Mouse (Mus musculus): ENCODE data around the gene Ptprg. TPM values are rescaled to one million over a fixed set of nuclear protein-coding genes. Genes with fewer than 3 reads are reported as not detected.

Ptprg gene
- polyA plus RNA-seq, 1 experiment from 2014 or later: 15.8 TPM

DNA sequence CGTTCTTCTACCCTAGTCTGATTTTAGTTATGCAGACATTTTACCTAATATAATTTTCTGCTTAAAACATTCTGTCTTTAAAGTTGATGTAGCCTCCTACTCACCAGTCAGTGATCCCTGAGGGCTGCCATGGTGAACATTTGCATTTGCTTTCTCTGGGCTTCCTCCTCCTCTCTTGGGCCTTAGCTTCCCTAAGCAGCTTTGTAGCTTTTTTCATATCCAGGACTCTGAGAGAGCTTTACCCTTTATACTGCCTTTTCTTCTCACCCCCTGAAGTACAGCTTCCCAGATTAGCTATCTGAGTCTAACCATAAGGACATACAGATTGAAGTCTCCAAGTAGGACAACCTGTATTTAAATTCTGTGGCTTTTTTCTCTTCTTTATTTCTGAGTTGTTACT lies 284.4 kb downstream of the Ptprg start:
- Histone ChIP-seq H3K27me3 (ENCODE audit: control insufficient read depth, insufficient read depth, low read length) (no peaks in the 10 kb centered on the region), H3K9me3 (ENCODE audit: control insufficient read depth, low read length) (no peaks in the 10 kb centered on the region)
- WGBS: 88% methylated on average over 1 of the region's 1 CpGs

DNA sequence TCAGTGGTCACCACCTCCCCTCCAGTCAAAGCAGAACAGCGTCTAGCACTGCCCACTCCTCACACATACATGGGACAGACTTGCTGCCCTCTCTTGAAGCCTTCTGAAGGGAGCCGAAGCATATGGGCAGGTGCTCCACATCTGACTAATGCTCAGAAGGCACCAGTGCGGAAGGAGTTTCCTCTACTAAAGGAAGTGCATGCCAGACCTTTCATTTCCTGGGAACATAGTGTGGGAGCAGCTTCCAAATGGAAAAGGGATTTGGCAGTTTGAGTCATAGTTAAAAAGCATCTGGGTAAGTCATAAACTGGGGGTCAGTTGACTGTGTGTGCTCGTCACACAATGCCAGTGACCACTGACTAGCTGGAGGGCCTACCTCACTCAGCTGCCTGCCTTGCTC lies 288.3 kb downstream of the Ptprg start:
- Histone ChIP-seq H3K27me3 (ENCODE audit: control insufficient read depth, insufficient read depth, low read length) (no peaks in the 10 kb centered on the region), H3K27ac (replicated peaks in 1 of 2; ENCODE audit: control insufficient read depth in 1 of 2, insufficient read depth in 1 of 2, low read depth in 2 of 2, low read length in 2 of 2) (no peak overlapping the region), H3K4me2 (ENCODE audit: low read length) (no peak overlapping the region), H3K36me3 (ENCODE audit: control insufficient read depth, insufficient read depth, low read length) (no peaks in the 10 kb centered on the region), H3K4me1 (ENCODE audit: control insufficient read depth in 2 of 2, insufficient read depth in 2 of 2, low read length in 2 of 2) (no peaks in the 10 kb centered on the region; a peak in 1 of 4 replicates), H3K9ac (ENCODE audit: low read length) (no peak overlapping the region), H3K9me3 (ENCODE audit: control insufficient read depth, low read length) (no peaks in the 10 kb centered on the region), H3K4me3 (ENCODE audit: control insufficient read depth in 1 of 2, insufficient read depth in 1 of 2, low read depth in 1 of 2, low read length in 2 of 2) (no peak overlapping the region)
- ATAC-seq (ENCODE audit: insufficient number of reproducible peaks, insufficient read depth, low FRiP score, low read depth): no peak
- WGBS: 62% methylated on average over 4 of the region's 4 CpGs

More for the DNA sequence above, 284.4 kb downstream of the Ptprg start:
- H3K9ac ChIP-seq (ENCODE audit: low read length): no peak overlapping the region
- H3K36me3 ChIP-seq (ENCODE audit: control insufficient read depth, insufficient read depth, low read length): no peaks in the 10 kb centered on the region
- H3K4me2 ChIP-seq (ENCODE audit: low read length): no peak overlapping the region
- no peak overlapping the region for H3K4me3 ChIP-seq (ENCODE audit: control insufficient read depth in 1 of 2, insufficient read depth in 1 of 2, low read depth in 1 of 2, low read length in 2 of 2)
- no peak overlapping the region for H3K27ac ChIP-seq (replicated peaks in 1 of 2; ENCODE audit: control insufficient read depth in 1 of 2, insufficient read depth in 1 of 2, low read depth in 2 of 2, low read length in 2 of 2)
- ATAC-seq (ENCODE audit: insufficient number of reproducible peaks, insufficient read depth, low FRiP score, low read depth): no peak
- H3K4me1 ChIP-seq (ENCODE audit: control insufficient read depth in 2 of 2, insufficient read depth in 2 of 2, low read length in 2 of 2): no peaks in the 10 kb centered on the region; a peak in 1 of 4 replicates

DNA sequence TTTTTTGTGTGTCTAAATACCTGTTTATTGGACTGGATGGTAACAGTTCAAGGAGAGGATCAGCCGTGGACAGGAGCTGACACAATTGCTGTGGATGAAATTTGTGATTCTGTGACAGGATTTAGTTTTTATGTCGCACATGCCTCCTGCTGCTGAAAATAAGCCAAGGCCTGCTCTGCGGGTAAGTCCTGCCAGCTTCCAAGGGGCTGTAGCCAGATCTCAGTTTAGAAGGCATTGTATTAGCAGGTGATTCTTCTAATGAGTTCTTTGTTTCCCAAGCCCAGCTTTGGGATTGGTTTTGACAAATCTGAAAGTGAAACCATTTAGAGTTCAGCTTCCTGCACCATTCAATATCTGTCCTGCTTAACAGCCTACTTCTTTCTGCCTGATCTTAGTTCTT lies 299.6 kb downstream of the Ptprg start:
- Histone ChIP-seq H3K27me3 (ENCODE audit: control insufficient read depth, insufficient read depth, low read length) (no peaks in the 10 kb centered on the region), H3K27ac (replicated peaks in 1 of 2; ENCODE audit: control insufficient read depth in 1 of 2, insufficient read depth in 1 of 2, low read depth in 2 of 2, low read length in 2 of 2) (no peak overlapping the region), H3K36me3 (ENCODE audit: control insufficient read depth, insufficient read depth, low read length) (no peaks in the 10 kb centered on the region), H3K4me3 (ENCODE audit: control insufficient read depth in 1 of 2, insufficient read depth in 1 of 2, low read depth in 1 of 2, low read length in 2 of 2) (no peak overlapping the region), H3K4me2 (ENCODE audit: low read length) (no peak overlapping the region), H3K9me3 (ENCODE audit: control insufficient read depth, low read length) (no peaks in the 10 kb centered on the region), H3K4me1 (ENCODE audit: control insufficient read depth in 2 of 2, insufficient read depth in 2 of 2, low read length in 2 of 2) (no peaks in the 10 kb centered on the region), H3K9ac (ENCODE audit: low read length) (no peak overlapping the region)
- WGBS: 76% methylated on average over 3 of the region's 3 CpGs
- no peak for ATAC-seq (ENCODE audit: insufficient number of reproducible peaks, insufficient read depth, low FRiP score, low read depth)

DNA sequence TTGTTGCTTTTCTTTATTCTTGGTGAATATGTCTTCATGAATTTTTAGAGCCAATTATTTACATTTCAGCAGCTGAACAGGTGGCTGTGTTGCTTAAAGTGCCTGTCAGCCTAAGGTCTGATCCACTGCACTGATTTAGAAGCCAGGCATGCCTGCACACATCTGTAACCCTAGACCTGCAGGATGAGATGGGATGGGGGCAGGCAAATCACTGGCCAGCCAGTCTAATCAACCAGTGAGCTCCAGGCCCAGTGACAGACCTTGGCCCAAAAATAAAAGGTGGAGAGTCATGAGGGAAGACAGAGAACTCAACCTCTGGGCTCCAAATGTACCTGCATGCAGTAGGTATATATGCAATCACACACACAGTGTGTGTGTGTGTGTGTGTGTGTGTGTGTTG lies 302.2 kb downstream of the Ptprg start:
- H3K27me3 ChIP-seq (ENCODE audit: control insufficient read depth, insufficient read depth, low read length): no peaks in the 10 kb centered on the region
- no peaks in the 10 kb centered on the region for H3K36me3 ChIP-seq (ENCODE audit: control insufficient read depth, insufficient read depth, low read length)
- no peaks in the 10 kb centered on the region for H3K9me3 ChIP-seq (ENCODE audit: control insufficient read depth, low read length)
- H3K4me2 ChIP-seq (ENCODE audit: low read length): no peak overlapping the region
- no peak overlapping the region for H3K4me3 ChIP-seq (ENCODE audit: control insufficient read depth in 1 of 2, insufficient read depth in 1 of 2, low read depth in 1 of 2, low read length in 2 of 2)
- H3K9ac ChIP-seq (ENCODE audit: low read length): no peak overlapping the region
- ATAC-seq (ENCODE audit: insufficient number of reproducible peaks, insufficient read depth, low FRiP score, low read depth): no peak
- no peak overlapping the region for H3K27ac ChIP-seq (replicated peaks in 1 of 2; ENCODE audit: control insufficient read depth in 1 of 2, insufficient read depth in 1 of 2, low read depth in 2 of 2, low read length in 2 of 2)
- peaks cover 0 to 14% of the 10 kb centered on the region in 2 experiments; a peak in 2 of 4 replicates for H3K4me1 ChIP-seq (ENCODE audit: control insufficient read depth in 2 of 2, insufficient read depth in 2 of 2, low read length in 2 of 2)

DNA sequence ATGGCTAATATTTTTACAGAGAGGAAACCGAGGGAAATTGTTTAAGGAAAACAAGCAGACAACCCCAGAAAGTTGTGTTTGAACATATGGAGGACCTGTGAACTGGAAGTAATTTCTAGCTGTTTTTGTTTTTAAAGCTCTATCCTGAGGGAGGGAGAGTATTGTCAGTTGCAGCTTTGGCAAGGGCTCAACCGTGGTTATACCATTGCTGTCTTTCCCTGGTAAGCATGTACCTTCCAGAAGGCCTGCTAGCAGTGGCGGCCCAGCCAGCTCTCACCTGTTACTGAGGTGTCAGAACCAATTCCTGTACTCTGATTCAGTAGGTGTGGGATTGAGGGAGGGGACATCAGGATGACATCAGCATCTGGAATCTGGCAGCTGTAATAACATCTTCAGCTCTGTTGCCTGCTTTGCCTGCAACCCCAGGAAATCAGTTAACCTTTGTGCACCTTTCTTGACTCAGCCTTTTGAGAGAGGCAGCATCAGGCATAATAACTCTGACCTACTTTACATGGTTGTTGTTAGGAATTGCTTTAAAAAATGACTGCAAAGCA lies 304.7 kb downstream of the Ptprg start:
- Histone ChIP-seq H3K9me3 (ENCODE audit: control insufficient read depth, low read length) (no peaks in the 10 kb centered on the region), H3K4me1 (ENCODE audit: control insufficient read depth in 2 of 2, insufficient read depth in 2 of 2, low read length in 2 of 2) (peaks cover 0 to 24% of the 10 kb centered on the region in 2 experiments; a peak in 3 of 4 replicates), H3K27me3 (ENCODE audit: control insufficient read depth, insufficient read depth, low read length) (no peaks in the 10 kb centered on the region), H3K36me3 (ENCODE audit: control insufficient read depth, insufficient read depth, low read length) (no peaks in the 10 kb centered on the region), H3K27ac (replicated peaks in 1 of 2; ENCODE audit: control insufficient read depth in 1 of 2, insufficient read depth in 1 of 2, low read depth in 2 of 2, low read length in 2 of 2) (no peak overlapping the region), H3K4me2 (ENCODE audit: low read length) (no peak overlapping the region), H3K4me3 (ENCODE audit: control insufficient read depth in 1 of 2, insufficient read depth in 1 of 2, low read depth in 1 of 2, low read length in 2 of 2) (no peak overlapping the region), H3K9ac (ENCODE audit: low read length) (no peak overlapping the region)
- 73% methylated on average over 3 of the region's 3 CpGs for WGBS
- no peak for ATAC-seq (ENCODE audit: insufficient number of reproducible peaks, insufficient read depth, low FRiP score, low read depth)

DNA sequence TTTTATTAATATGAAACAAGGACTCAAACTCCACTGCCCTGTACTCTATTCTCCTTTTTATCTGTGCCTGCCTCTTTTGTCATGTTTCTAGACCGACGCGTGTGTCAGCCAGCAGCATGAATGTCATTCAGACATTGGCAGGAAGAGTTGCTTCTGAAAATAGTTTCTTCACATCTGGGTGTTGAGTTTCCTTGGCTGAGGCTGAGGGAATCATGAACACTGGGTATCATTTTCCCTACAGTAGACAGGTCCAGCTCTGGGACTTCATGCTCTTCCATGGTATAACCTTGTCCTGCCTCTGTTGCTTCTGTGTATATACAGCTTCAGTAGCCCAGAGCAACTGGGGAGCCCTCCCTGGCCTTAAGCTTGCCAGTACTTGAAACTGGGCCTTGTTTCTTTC lies 310.0 kb downstream of the Ptprg start:
- Histone ChIP-seq H3K9me3 (ENCODE audit: control insufficient read depth, low read length) (no peaks in the 10 kb centered on the region), H3K36me3 (ENCODE audit: control insufficient read depth, insufficient read depth, low read length) (no peaks in the 10 kb centered on the region), H3K27me3 (ENCODE audit: control insufficient read depth, insufficient read depth, low read length) (no peaks in the 10 kb centered on the region), H3K9ac (ENCODE audit: low read length) (no peak overlapping the region), H3K4me1 (ENCODE audit: control insufficient read depth in 2 of 2, insufficient read depth in 2 of 2, low read length in 2 of 2) (peaks cover 13 to 44% of the 10 kb centered on the region in 2 experiments), H3K27ac (replicated peaks in 1 of 2; ENCODE audit: control insufficient read depth in 1 of 2, insufficient read depth in 1 of 2, low read depth in 2 of 2, low read length in 2 of 2) (peak overlapping the region; percentile 50 to 70), H3K4me3 (ENCODE audit: control insufficient read depth in 1 of 2, insufficient read depth in 1 of 2, low read depth in 1 of 2, low read length in 2 of 2) (no peak overlapping the region), H3K4me2 (ENCODE audit: low read length) (no peak overlapping the region)
- WGBS: 9% methylated on average over 3 of the region's 3 CpGs
- ATAC-seq (ENCODE audit: insufficient number of reproducible peaks, insufficient read depth, low FRiP score, low read depth): peak; percentile 47; the same call in 1 of the 2 replicates

DNA sequence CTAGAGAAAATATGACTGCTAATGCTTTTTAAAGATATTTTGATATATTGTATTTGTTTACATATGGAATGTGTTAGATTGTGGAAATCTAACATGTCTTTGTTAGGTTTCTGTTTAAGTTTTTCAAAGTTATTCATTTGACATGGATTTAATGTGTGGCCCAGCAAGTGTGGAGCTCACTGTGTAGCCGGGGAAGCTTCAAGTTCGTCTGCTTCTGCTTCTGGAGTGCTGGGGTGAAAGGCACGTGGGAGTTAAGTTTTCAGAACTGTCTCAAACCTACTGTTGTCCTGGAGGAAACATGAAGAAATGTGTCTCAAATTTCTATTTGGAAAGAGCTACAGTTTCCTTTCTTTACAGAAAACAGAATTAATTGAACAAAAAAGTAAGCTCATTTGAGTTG lies 311.5 kb downstream of the Ptprg start:
- ATAC-seq (ENCODE audit: insufficient number of reproducible peaks, insufficient read depth, low FRiP score, low read depth): no peak
- H3K9me3 ChIP-seq (ENCODE audit: control insufficient read depth, low read length): no peaks in the 10 kb centered on the region
- H3K27ac ChIP-seq (replicated peaks in 1 of 2; ENCODE audit: control insufficient read depth in 1 of 2, insufficient read depth in 1 of 2, low read depth in 2 of 2, low read length in 2 of 2): no peak overlapping the region
- 58% methylated on average over 3 of the region's 3 CpGs for WGBS
- H3K36me3 ChIP-seq (ENCODE audit: control insufficient read depth, insufficient read depth, low read length): no peaks in the 10 kb centered on the region
- H3K9ac ChIP-seq (ENCODE audit: low read length): no peak overlapping the region
- H3K27me3 ChIP-seq (ENCODE audit: control insufficient read depth, insufficient read depth, low read length): no peaks in the 10 kb centered on the region
- H3K4me1 ChIP-seq (ENCODE audit: control insufficient read depth in 2 of 2, insufficient read depth in 2 of 2, low read length in 2 of 2): peaks cover 17 to 37% of the 10 kb centered on the region in 2 experiments
- no peak overlapping the region for H3K4me3 ChIP-seq (ENCODE audit: control insufficient read depth in 1 of 2, insufficient read depth in 1 of 2, low read depth in 1 of 2, low read length in 2 of 2)
- no peak overlapping the region for H3K4me2 ChIP-seq (ENCODE audit: low read length)

DNA sequence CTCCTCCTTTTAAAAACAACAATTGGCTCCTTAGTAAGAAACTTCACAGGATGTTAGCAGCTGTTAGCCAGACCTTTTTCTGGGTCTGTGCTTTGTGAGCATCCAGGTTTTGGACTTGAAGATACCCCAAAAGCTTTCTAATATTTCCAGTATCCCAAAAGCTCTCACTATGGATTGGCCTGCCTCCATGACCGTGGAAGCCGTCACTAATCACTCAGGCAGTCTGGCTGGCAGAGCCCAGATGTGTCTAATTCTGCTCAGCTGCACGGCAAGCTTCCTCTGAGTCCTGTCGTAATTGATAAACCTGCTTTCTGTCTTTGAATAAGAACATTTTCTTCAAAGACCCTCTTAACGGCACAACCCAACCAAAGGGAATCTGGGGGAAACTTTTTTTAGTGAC lies 312.0 kb downstream of the Ptprg start:
- no peak overlapping the region for H3K27ac ChIP-seq (replicated peaks in 1 of 2; ENCODE audit: control insufficient read depth in 1 of 2, insufficient read depth in 1 of 2, low read depth in 2 of 2, low read length in 2 of 2)
- H3K4me1 ChIP-seq (ENCODE audit: control insufficient read depth in 2 of 2, insufficient read depth in 2 of 2, low read length in 2 of 2): peaks cover 17 to 37% of the 10 kb centered on the region in 2 experiments
- 17% methylated on average over 5 of the region's 5 CpGs for WGBS
- no peaks in the 10 kb centered on the region for H3K9me3 ChIP-seq (ENCODE audit: control insufficient read depth, low read length)
- H3K4me2 ChIP-seq (ENCODE audit: low read length): 0 out of 2 replicates have a peak overlapping the region, but pooled peaks have one; percentile 4
- ATAC-seq (ENCODE audit: insufficient number of reproducible peaks, insufficient read depth, low FRiP score, low read depth): no peak
- H3K9ac ChIP-seq (ENCODE audit: low read length): no peak overlapping the region
- no peaks in the 10 kb centered on the region for H3K27me3 ChIP-seq (ENCODE audit: control insufficient read depth, insufficient read depth, low read length)
- H3K36me3 ChIP-seq (ENCODE audit: control insufficient read depth, insufficient read depth, low read length): no peaks in the 10 kb centered on the region
- no peak overlapping the region for H3K4me3 ChIP-seq (ENCODE audit: control insufficient read depth in 1 of 2, insufficient read depth in 1 of 2, low read depth in 1 of 2, low read length in 2 of 2)
